Mouse (Mus musculus): Measurements from ENCODE around the gene Nos1. TPM values are rescaled to one million over a fixed set of nuclear protein-coding genes. Genes with fewer than 3 reads are reported as not detected.

Gene Nos1
- polyA plus RNA-seq, 1 experiment from 2014 or later = not detected

GRCm38 (mm10) chr5:117979082-117979481 is 198.2 kb downstream of the Nos1 start:
- Histone ChIP-seq H3K9me3 (replicated peaks; ENCODE audit: control insufficient read depth, low read length) (no peaks in the 10 kb centered on the region), H3K9ac (ENCODE audit: low read depth, low read length) (no peak overlapping the region), H3K4me3 (ENCODE audit: low read depth, low read length) (no peak overlapping the region), H3K27me3 (ENCODE audit: control insufficient read depth, insufficient read depth, low read length) (no peaks in the 10 kb centered on the region), H3K27ac (ENCODE audit: low read depth, low read length) (no peak overlapping the region), H3K4me1 (ENCODE audit: control insufficient read depth, insufficient read depth, low read length) (peaks cover 9% of the 10 kb centered on the region; the same call in 1 of the 2 replicates), H3K4me2 (no peak overlapping the region), H3K36me3 (ENCODE audit: control insufficient read depth, insufficient read depth, low read length) (peaks cover 11% of the 10 kb centered on the region; the same call in 1 of the 2 replicates)
- 90% methylated on average over 5 of the region's 5 CpGs for WGBS (ENCODE audit: insufficient replicate concordance)
- ATAC-seq (replicated peaks; ENCODE audit: insufficient number of reproducible peaks, low FRiP score, low TSS enrichment) = no peak

- 77% methylated on average over 8 of the region's 8 CpGs for WGBS (ENCODE audit: insufficient replicate concordance)
- H3K27me3 ChIP-seq (ENCODE audit: control insufficient read depth, insufficient read depth, low read length) = no peaks in the 10 kb centered on the region
- H3K36me3 ChIP-seq (ENCODE audit: control insufficient read depth, insufficient read depth, low read length) = peaks cover 11% of the 10 kb centered on the region; the same call in 1 of the 2 replicates
- H3K4me2 ChIP-seq = no peak overlapping the region
- ATAC-seq (replicated peaks; ENCODE audit: insufficient number of reproducible peaks, low FRiP score, low TSS enrichment) = no peak
- no peak overlapping the region for H3K27ac ChIP-seq (ENCODE audit: low read depth, low read length)
- H3K4me1 ChIP-seq (ENCODE audit: control insufficient read depth, insufficient read depth, low read length) = peaks cover 9% of the 10 kb centered on the region; the same call in 1 of the 2 replicates
- H3K9me3 ChIP-seq (replicated peaks; ENCODE audit: control insufficient read depth, low read length) = no peaks in the 10 kb centered on the region
- H3K9ac ChIP-seq (ENCODE audit: low read depth, low read length) = no peak overlapping the region
- no peak overlapping the region for H3K4me3 ChIP-seq (ENCODE audit: low read depth, low read length)
These were observed 200.1 kb downstream of the Nos1 start for GRCm38 (mm10) chr5:117980921-117981320.

- H3K4me3 ChIP-seq (ENCODE audit: low read depth, low read length) = no peak overlapping the region
- no peak for ATAC-seq (replicated peaks; ENCODE audit: insufficient number of reproducible peaks, low FRiP score, low TSS enrichment)
- 78% methylated on average over 5 of the region's 5 CpGs for WGBS (ENCODE audit: insufficient replicate concordance)
- no peak overlapping the region for H3K4me2 ChIP-seq
- peaks cover 17% of the 10 kb centered on the region for H3K36me3 ChIP-seq (ENCODE audit: control insufficient read depth, insufficient read depth, low read length)
- H3K4me1 ChIP-seq (ENCODE audit: control insufficient read depth, insufficient read depth, low read length) = peaks cover 7% of the 10 kb centered on the region; the same call in 1 of the 2 replicates
- H3K27me3 ChIP-seq (ENCODE audit: control insufficient read depth, insufficient read depth, low read length) = no peaks in the 10 kb centered on the region
- no peaks in the 10 kb centered on the region for H3K9me3 ChIP-seq (replicated peaks; ENCODE audit: control insufficient read depth, low read length)
- H3K27ac ChIP-seq (ENCODE audit: low read depth, low read length) = no peak overlapping the region
- H3K9ac ChIP-seq (ENCODE audit: low read depth, low read length) = no peak overlapping the region
These were observed 201.1 kb downstream of the Nos1 start for GRCm38 (mm10) chr5:117981943-117982342.

GRCm38 (mm10) chr5:117986327-117986726 is 205.5 kb downstream of the Nos1 start:
- 61% methylated on average over 4 of the region's 4 CpGs for WGBS (ENCODE audit: insufficient replicate concordance)
- H3K9ac ChIP-seq (ENCODE audit: low read depth, low read length) = no peak overlapping the region
- ATAC-seq (replicated peaks; ENCODE audit: insufficient number of reproducible peaks, low FRiP score, low TSS enrichment) = no peak

GRCm38 (mm10) chr5:117987891-117988290 is 207.1 kb downstream of the Nos1 start:
- H3K4me3 ChIP-seq (ENCODE audit: low read depth, low read length) = no peak overlapping the region
- H3K27me3 ChIP-seq (ENCODE audit: control insufficient read depth, insufficient read depth, low read length) = no peaks in the 10 kb centered on the region
- peaks cover 19% of the 10 kb centered on the region for H3K36me3 ChIP-seq (ENCODE audit: control insufficient read depth, insufficient read depth, low read length)
- H3K9ac ChIP-seq (ENCODE audit: low read depth, low read length) = 0 out of 2 replicates have a peak overlapping the region, but pooled peaks have one; percentile 7
- ATAC-seq (replicated peaks; ENCODE audit: insufficient number of reproducible peaks, low FRiP score, low TSS enrichment) = no peak
- no peaks in the 10 kb centered on the region for H3K9me3 ChIP-seq (replicated peaks; ENCODE audit: control insufficient read depth, low read length)
- no peak overlapping the region for H3K27ac ChIP-seq (ENCODE audit: low read depth, low read length)
- 93% methylated on average over 3 of the region's 3 CpGs for WGBS (ENCODE audit: insufficient replicate concordance)
- no peak overlapping the region for H3K4me2 ChIP-seq
- no peaks in the 10 kb centered on the region for H3K4me1 ChIP-seq (ENCODE audit: control insufficient read depth, insufficient read depth, low read length)

More at GRCm38 (mm10) chr5:117986327-117986726, 205.5 kb downstream of the Nos1 start:
- H3K36me3 ChIP-seq (ENCODE audit: control insufficient read depth, insufficient read depth, low read length) = peaks cover 21% of the 10 kb centered on the region
- no peak overlapping the region for H3K4me2 ChIP-seq
- H3K27ac ChIP-seq (ENCODE audit: low read depth, low read length) = no peak overlapping the region
- no peaks in the 10 kb centered on the region for H3K27me3 ChIP-seq (ENCODE audit: control insufficient read depth, insufficient read depth, low read length)
- no peaks in the 10 kb centered on the region for H3K9me3 ChIP-seq (replicated peaks; ENCODE audit: control insufficient read depth, low read length)
- no peaks in the 10 kb centered on the region for H3K4me1 ChIP-seq (ENCODE audit: control insufficient read depth, insufficient read depth, low read length)
- H3K4me3 ChIP-seq (ENCODE audit: low read depth, low read length) = no peak overlapping the region

GRCm38 (mm10) chr5:117988367-117988766 is 207.5 kb downstream of the Nos1 start:
- Histone ChIP-seq H3K27me3 (ENCODE audit: control insufficient read depth, insufficient read depth, low read length) (no peaks in the 10 kb centered on the region), H3K4me2 (no peak overlapping the region), H3K27ac (ENCODE audit: low read depth, low read length) (no peak overlapping the region), H3K4me1 (ENCODE audit: control insufficient read depth, insufficient read depth, low read length) (no peaks in the 10 kb centered on the region), H3K9ac (ENCODE audit: low read depth, low read length) (0 out of 2 replicates have a peak overlapping the region, but pooled peaks have one; percentile 7), H3K9me3 (replicated peaks; ENCODE audit: control insufficient read depth, low read length) (no peaks in the 10 kb centered on the region), H3K4me3 (ENCODE audit: low read depth, low read length) (no peak overlapping the region), H3K36me3 (ENCODE audit: control insufficient read depth, insufficient read depth, low read length) (peaks cover 16% of the 10 kb centered on the region)
- 81% methylated on average over 9 of the region's 9 CpGs for whole genome bisulfite sequencing (ENCODE audit: insufficient replicate concordance)
- ATAC-seq (replicated peaks; ENCODE audit: insufficient number of reproducible peaks, low FRiP score, low TSS enrichment) = no peak

- Histone ChIP-seq H3K27ac (ENCODE audit: low read depth, low read length) (no peak overlapping the region), H3K9me3 (replicated peaks; ENCODE audit: control insufficient read depth, low read length) (no peaks in the 10 kb centered on the region), H3K9ac (ENCODE audit: low read depth, low read length) (no peak overlapping the region), H3K4me3 (ENCODE audit: low read depth, low read length) (no peak overlapping the region), H3K36me3 (ENCODE audit: control insufficient read depth, insufficient read depth, low read length) (peaks cover 21% of the 10 kb centered on the region), H3K4me1 (ENCODE audit: control insufficient read depth, insufficient read depth, low read length) (no peaks in the 10 kb centered on the region), H3K4me2 (no peak overlapping the region), H3K27me3 (ENCODE audit: control insufficient read depth, insufficient read depth, low read length) (no peaks in the 10 kb centered on the region)
- no peak for ATAC-seq (replicated peaks; ENCODE audit: insufficient number of reproducible peaks, low FRiP score, low TSS enrichment)
- 87% methylated on average over 6 of the region's 6 CpGs for WGBS (ENCODE audit: insufficient replicate concordance)
These were observed 208.9 kb downstream of the Nos1 start for GRCm38 (mm10) chr5:117989773-117990172.

GRCm38 (mm10) chr5:117990957-117991356 is 210.1 kb downstream of the Nos1 start:
- WGBS (ENCODE audit: insufficient replicate concordance) = 79% methylated on average over 3 of the region's 3 CpGs
- Histone ChIP-seq H3K27ac (ENCODE audit: low read depth, low read length) (no peak overlapping the region), H3K4me2 (no peak overlapping the region), H3K9me3 (replicated peaks; ENCODE audit: control insufficient read depth, low read length) (no peaks in the 10 kb centered on the region), H3K4me3 (ENCODE audit: low read depth, low read length) (no peak overlapping the region), H3K9ac (ENCODE audit: low read depth, low read length) (no peak overlapping the region), H3K36me3 (ENCODE audit: control insufficient read depth, insufficient read depth, low read length) (peaks cover 28% of the 10 kb centered on the region), H3K4me1 (ENCODE audit: control insufficient read depth, insufficient read depth, low read length) (no peaks in the 10 kb centered on the region), H3K27me3 (ENCODE audit: control insufficient read depth, insufficient read depth, low read length) (no peaks in the 10 kb centered on the region)
- ATAC-seq (replicated peaks; ENCODE audit: insufficient number of reproducible peaks, low FRiP score, low TSS enrichment) = no peak

GRCm38 (mm10) chr5:117993550-117993949 is 212.7 kb downstream of the Nos1 start:
- Histone ChIP-seq H3K4me1 (ENCODE audit: control insufficient read depth, insufficient read depth, low read length) (peaks cover 14% of the 10 kb centered on the region), H3K9ac (ENCODE audit: low read depth, low read length) (no peak overlapping the region)
- 90% methylated on average over 6 of the region's 6 CpGs for WGBS (ENCODE audit: insufficient replicate concordance)

More at GRCm38 (mm10) chr5:117993550-117993949, 212.7 kb downstream of the Nos1 start:
- H3K27me3 ChIP-seq (ENCODE audit: control insufficient read depth, insufficient read depth, low read length) = no peaks in the 10 kb centered on the region
- peaks cover 25% of the 10 kb centered on the region for H3K36me3 ChIP-seq (ENCODE audit: control insufficient read depth, insufficient read depth, low read length)
- H3K4me3 ChIP-seq (ENCODE audit: low read depth, low read length) = no peak overlapping the region
- H3K4me2 ChIP-seq = no peak overlapping the region
- ATAC-seq (replicated peaks; ENCODE audit: insufficient number of reproducible peaks, low FRiP score, low TSS enrichment) = no peak
- H3K27ac ChIP-seq (ENCODE audit: low read depth, low read length) = no peak overlapping the region
- no peaks in the 10 kb centered on the region for H3K9me3 ChIP-seq (replicated peaks; ENCODE audit: control insufficient read depth, low read length)
